8 mouse cellular contexts compared by ENCODE assay signal in the genomic region with DNA sequence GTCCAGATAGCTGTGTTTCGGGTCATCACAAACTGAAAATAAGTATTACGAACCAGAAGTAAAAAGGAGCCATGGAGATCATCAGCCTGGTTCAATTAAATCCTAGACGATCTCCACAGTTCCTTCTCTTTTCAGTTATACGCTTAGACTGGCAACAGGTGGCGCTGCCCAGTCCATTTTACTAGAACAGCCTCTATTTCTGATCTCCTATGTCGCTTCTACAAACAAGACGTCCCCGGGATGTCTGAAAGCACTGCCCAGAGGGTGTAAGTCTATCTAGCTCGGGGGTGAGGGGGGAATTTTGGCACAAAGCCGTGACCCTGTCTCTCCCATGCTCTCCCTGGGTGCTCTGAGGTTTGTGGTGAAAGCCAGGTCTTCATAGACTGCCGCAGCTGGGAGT. TPM values are rescaled to one million over a fixed set of nuclear protein-coding genes. Genes with fewer than 3 reads are reported as not detected.
DNase-seq lines count a peak whose midpoint lies in the region; ATAC-seq and TF ChIP-seq lines count a peak whose summit lies in the region.

No protein-coding gene starts in this region.

- H3K9ac ChIP-seq in CH12.LX (ENCODE audit: insufficient read depth, low read depth): no peak overlapping the region
- H3K9ac ChIP-seq in heart, postnatal 0 days (replicated peaks; ENCODE audit: low read depth, low read length): 0 out of 2 replicates have a peak overlapping the region, but pooled peaks have one; percentile 28
- H3K9ac ChIP-seq in liver, postnatal 0 days (replicated peaks): no peak overlapping the region; the same call in 1 of the 2 replicates
- 0 out of 2 replicates have a peak overlapping the region, but pooled peaks have one; percentile 37 for H3K9ac ChIP-seq in neural tube, embryonic 15.5 days (replicated peaks)

- DNase-seq in CH12.LX (ENCODE audit: extremely low read depth): peak; percentile 63
- peak; percentile 73 for DNase-seq in adrenal gland, postnatal 14 days
- peak; percentile 55 for DNase-seq in fibroblast of lung, adult 2 months (ENCODE audit: low read depth)
- peak; percentile 80 for DNase-seq in heart, postnatal 0 days (ENCODE audit: low spot score)
- peak; percentile 76 to 85 for DNase-seq in kidney, postnatal 25 days
- peak; percentile 53 for DNase-seq in liver, postnatal 0 days

- no peak overlapping the region for H3K4me2 ChIP-seq in CH12.LX (ENCODE audit: insufficient read depth, low read depth, poor library complexity, severe bottlenecking)
- peak overlapping the region; percentile 59 for H3K4me2 ChIP-seq in heart, postnatal 0 days (ENCODE audit: low read depth, low read length)
- peak overlapping the region; percentile 29 for H3K4me2 ChIP-seq in liver, postnatal 0 days (ENCODE audit: low read depth, low read length)
- H3K4me2 ChIP-seq in neural tube, embryonic 15.5 days: peak overlapping the region; percentile 60

- no peak for TF ChIP-seq POLR2A in CH12.LX (IDR thresholded peaks at IDR 0.05; ENCODE audit: low read depth, low read length)

- no peak overlapping the region for H3K27ac ChIP-seq in CH12.LX (ENCODE audit: insufficient read depth, low read depth)
- no peak overlapping the region for H3K27ac ChIP-seq in heart, postnatal 0 days (ENCODE audit: low read depth)
- no peak overlapping the region for H3K27ac ChIP-seq in liver, postnatal 0 days (ENCODE audit: low read depth)
- H3K27ac ChIP-seq in neural tube, embryonic 15.5 days (replicated peaks): no peak overlapping the region

- no peaks in the 10 kb centered on the region for H3K79me2 ChIP-seq in CH12.LX (replicated peaks; ENCODE audit: control insufficient read depth, extremely low read depth, insufficient read depth, poor library complexity, severe bottlenecking)

- no peaks in the 10 kb centered on the region for H3K36me3 ChIP-seq in CH12.LX (replicated peaks in 1 of 2; ENCODE audit: control insufficient read depth in 1 of 2, insufficient read depth in 1 of 2, low read length in 1 of 2)
- H3K36me3 ChIP-seq in heart, postnatal 0 days (replicated peaks; ENCODE audit: control insufficient read depth, insufficient read depth, low read length): no peaks in the 10 kb centered on the region
- no peaks in the 10 kb centered on the region for H3K36me3 ChIP-seq in liver, postnatal 0 days (replicated peaks; ENCODE audit: insufficient read depth, low read length)
- no peaks in the 10 kb centered on the region for H3K36me3 ChIP-seq in neural tube, embryonic 15.5 days

- no peaks in the 10 kb centered on the region for H3K27me3 ChIP-seq in CH12.LX (replicated peaks)
- H3K27me3 ChIP-seq in heart, postnatal 0 days (ENCODE audit: control insufficient read depth, insufficient read depth, low read length): no peaks in the 10 kb centered on the region
- no peaks in the 10 kb centered on the region for H3K27me3 ChIP-seq in liver, postnatal 0 days (ENCODE audit: insufficient read depth, low read length)
- no peaks in the 10 kb centered on the region for H3K27me3 ChIP-seq in neural tube, embryonic 15.5 days (replicated peaks)

- no peak overlapping the region for H3K4me3 ChIP-seq in CH12.LX (replicated peaks in 1 of 3; ENCODE audit: low read depth in 2 of 3, low read length in 2 of 3, poor library complexity in 1 of 3)
- peak overlapping the region; percentile 29 for H3K4me3 ChIP-seq in heart, postnatal 0 days (ENCODE audit: low read depth, low read length)
- no peak overlapping the region for H3K4me3 ChIP-seq in liver, postnatal 0 days (ENCODE audit: low read depth, low read length)
- H3K4me3 ChIP-seq in neural tube, embryonic 15.5 days (replicated peaks): peak overlapping the region; percentile 31

- peaks cover 3% of the 10 kb centered on the region for H3K9me3 ChIP-seq in CH12.LX (replicated peaks; ENCODE audit: low read length)
- H3K9me3 ChIP-seq in heart, postnatal 0 days (replicated peaks; ENCODE audit: control insufficient read depth, low read length): no peaks in the 10 kb centered on the region
- H3K9me3 ChIP-seq in liver, postnatal 0 days (ENCODE audit: low read length): no peaks in the 10 kb centered on the region
- H3K9me3 ChIP-seq in neural tube, embryonic 15.5 days (replicated peaks): no peaks in the 10 kb centered on the region

- peak; percentile 44; the same call in 1 of the 2 replicates for ATAC-seq in heart, postnatal 0 days (ENCODE audit: insufficient read depth, low read depth)
- ATAC-seq in liver, postnatal 0 days: no peak
- ATAC-seq in neural tube, embryonic 15.5 days (ENCODE audit: low FRiP score): no peak
- ATAC-seq in monocyte, adult 5-6 weeks (replicated peaks; ENCODE audit: insufficient number of reproducible peaks, low FRiP score, low TSS enrichment, poor library complexity, severe bottlenecking): no peak; the same call in 1 of the 2 replicates

- peak; percentile 80 for TF ChIP-seq RAD21 in CH12.LX (IDR thresholded peaks at IDR 0.05; ENCODE audit: low read depth, low read length)

- WGBS in heart, postnatal 0 days: 14% methylated on average over 11 of the region's 11 CpGs
- 21% methylated on average over 11 of the region's 11 CpGs for WGBS in liver, postnatal 0 days (ENCODE audit: insufficient replicate concordance)
- 21% methylated on average over 11 of the region's 11 CpGs for WGBS in neural tube, embryonic 15.5 days

- peak; percentile 36 to 83 for TF ChIP-seq CTCF in CH12.LX (conservative IDR thresholded peaks at IDR 0.05 in 1 of 2, IDR thresholded peaks at IDR 0.05 in 1 of 2; ENCODE audit: low read depth in 2 of 2, low read length in 2 of 2)
- TF ChIP-seq CTCF in heart, postnatal 0 days (IDR thresholded peaks at IDR 0.05; ENCODE audit: low read depth): peak; percentile 78
- peak; percentile 71 for TF ChIP-seq CTCF in liver, postnatal 0 days (IDR thresholded peaks at IDR 0.05; ENCODE audit: low read depth)

- TF ChIP-seq EP300 in CH12.LX (IDR thresholded peaks at IDR 0.05; ENCODE audit: low read length): no peak
- TF ChIP-seq EP300 in heart, postnatal 0 days (IDR thresholded peaks at IDR 0.05; ENCODE audit: low read depth): no peak
- TF ChIP-seq EP300 in liver, postnatal 0 days (IDR thresholded peaks at IDR 0.05; ENCODE audit: low read depth): no peak

- in situ Hi-C loops in CH12.LX (cut with MboI; ENCODE audit: low pct_ligation_motif_present, low pct_unique_long_range_greater_than_20kb, low sequenced_read_pairs): loop anchor here (5.0 to 25.0 kb wide), 4 partner anchors 37 to 398 kb away; partner anchors contain the start of gene Ttll1

- peaks cover 4 to 28% of the 10 kb centered on the region in 2 experiments; a peak in 3 of 4 replicates for H3K4me1 ChIP-seq in CH12.LX (ENCODE audit: control insufficient read depth in 1 of 2, insufficient read depth in 2 of 2)
- 0 out of 2 replicates have a peak, but pooled peaks cover 5% of the 10 kb centered on the region for H3K4me1 ChIP-seq in heart, postnatal 0 days (ENCODE audit: control insufficient read depth, insufficient read depth)
- H3K4me1 ChIP-seq in liver, postnatal 0 days (ENCODE audit: insufficient read depth): no peaks in the 10 kb centered on the region
- H3K4me1 ChIP-seq in neural tube, embryonic 15.5 days: peaks cover 12% of the 10 kb centered on the region

- dilution Hi-C loops in CH12.LX (cut with MboI; ENCODE audit: extremely low pct_ligation_motif_present, extremely low pct_unique_long_range_greater_than_20kb, low sequenced_read_pairs): no loop called here

TF ChIP-seq in CH12.LX, 34 proteins besides CTCF, POLR2A, EP300 and RAD21:
- TF ChIP-seq E2F4 (IDR thresholded peaks at IDR 0.05; ENCODE audit: insufficient replicate concordance, low read depth, low read length) (no peak), IRF4 (IDR thresholded peaks at IDR 0.05; ENCODE audit: low read depth, low read length) (no peak), KAT2A (IDR thresholded peaks at IDR 0.05; ENCODE audit: insufficient replicate concordance, low read length) (no peak), ZC3H11A (IDR thresholded peaks at IDR 0.05; ENCODE audit: low read depth, low read length) (peak; percentile 57; the same call in 1 of the 2 replicates), SMC3 (IDR thresholded peaks at IDR 0.05; ENCODE audit: low read depth, low read length) (peak; percentile 95)

RNA-seq across cellular contexts. Expression of gene Cyb5r3, which starts 37.8 kb away (rescaled TPM):
- 54.3 and 59.1 TPM in 2 replicates for total RNA-seq in CH12.LX (2012; rRNA removed)
- total RNA-seq in CH12.LX (2014; rRNA removed): 30.1 and 35.7 TPM in 2 replicates
- 92.7 and 102 TPM in 2 replicates for polyA plus RNA-seq in CH12.LX (2012; ENCODE audit: insufficient read length, low read depth)
- 206 and 217 TPM in 2 replicates for total RNA-seq in adrenal gland, postnatal 14 days (2021)
- 125 and 166 TPM in 2 replicates for total RNA-seq in heart, postnatal 0 days (2014; rRNA removed; ENCODE audit: low replicate concordance)
- 113 and 117 TPM in 2 replicates for polyA plus RNA-seq in heart, postnatal 0 days (2015; fragmentation: Nextera tagmentation; extraction: Ambion mirVana)
- 89.1 and 94.2 TPM in 2 replicates for polyA plus RNA-seq in liver, postnatal 0 days (2015; fragmentation: Nextera tagmentation; extraction: Ambion mirVana)
- polyA plus RNA-seq in neural tube, embryonic 15.5 days (2015; fragmentation: Nextera tagmentation; extraction: Ambion mirVana): 112 and 128 TPM in 2 replicates
- total RNA-seq in monocyte, adult 5-6 weeks (2017): 58.3 to 66.1 TPM (median 60.8 TPM) in 3 replicates

RNA-seq across cellular contexts. Expression of gene A4galt, which starts 41.3 kb away (rescaled TPM):
- total RNA-seq in CH12.LX (2012; rRNA removed) (23.6 and 29.8 TPM in 2 replicates), CH12.LX (2014; rRNA removed) (14.8 and 15.9 TPM in 2 replicates)
- polyA plus RNA-seq in CH12.LX (2012; ENCODE audit: insufficient read length, low read depth): 11.2 and 11.4 TPM in 2 replicates
- total RNA-seq in adrenal gland, postnatal 14 days (2021): 10.1 and 12.5 TPM in 2 replicates
- 3.0 and 3.2 TPM in 2 replicates for total RNA-seq in heart, postnatal 0 days (2014; rRNA removed; ENCODE audit: low replicate concordance)
- 1.6 and 2.0 TPM in 2 replicates for polyA plus RNA-seq in heart, postnatal 0 days (2015; fragmentation: Nextera tagmentation; extraction: Ambion mirVana)
- 0.13 and 0.25 TPM in 2 replicates for polyA plus RNA-seq in liver, postnatal 0 days (2015; fragmentation: Nextera tagmentation; extraction: Ambion mirVana)
- polyA plus RNA-seq in neural tube, embryonic 15.5 days (2015; fragmentation: Nextera tagmentation; extraction: Ambion mirVana): 2.5 and 4.2 TPM in 2 replicates
- 0.29 to 2.5 TPM in 2 of 3 replicates, not detected in the other for total RNA-seq in monocyte, adult 5-6 weeks (2017)

Comparison
In these comparisons a context has a peak if more than half of its experiments do, and no peak if none do; other contexts are left out.
1. H3K4me3 ChIP-seq: peak in heart, postnatal 0 days (single experiment) and neural tube, embryonic 15.5 days (single experiment); none in CH12.LX (0 of 3) and liver, postnatal 0 days (single experiment).
2. H3K9ac ChIP-seq: peak in heart, postnatal 0 days (single experiment) and neural tube, embryonic 15.5 days (single experiment); none in CH12.LX (single experiment) and liver, postnatal 0 days (single experiment).
3. Peak in every context shown above with its lines, with median percentiles within 50 percentile points of each other: DNase-seq and CTCF ChIP-seq.